Mouse (Mus musculus) kidney, postnatal 36 days (tissue): ENCODE results near the gene Nedd8.

ENCODE experiments used
- DNase-seq, 2 experiments: peaks; one replicate each; pipeline ENCODE4 v3.0.0; 2021 to 2022; ENCODE audit warnings: mixed read lengths in 2 of 2

Nedd8 gene

DNA sequence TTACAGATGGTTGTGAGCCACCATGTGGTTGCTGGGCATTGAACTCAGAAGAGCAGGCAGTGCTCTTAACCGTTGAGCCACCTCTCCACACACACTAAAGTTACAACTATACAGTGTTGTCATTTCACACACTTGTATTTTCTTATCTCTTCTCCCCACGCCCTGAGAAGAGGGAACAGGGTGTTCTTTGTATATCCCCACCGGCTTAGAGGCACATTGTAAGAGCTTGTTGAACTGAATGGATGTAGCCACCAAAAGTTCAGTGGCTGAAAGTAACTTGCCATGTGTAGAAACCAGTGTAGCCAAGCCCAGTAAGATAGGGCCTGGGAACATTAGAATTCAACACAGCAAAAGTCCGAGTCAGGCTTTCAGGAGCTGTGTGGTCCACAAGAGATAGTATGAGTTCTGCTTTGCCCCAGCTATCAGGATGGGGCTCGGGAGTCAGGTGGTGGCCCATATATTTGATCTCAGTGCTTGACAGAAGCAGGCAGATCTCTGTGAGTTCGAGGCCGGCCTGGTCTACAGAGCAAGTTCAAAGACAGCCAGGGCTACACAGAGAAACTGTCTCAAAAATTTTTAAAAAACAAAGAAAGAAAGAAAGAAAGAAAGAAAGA is 57.3 kb downstream of the Nedd8 start:
- DNase-seq: no peak

DNA sequence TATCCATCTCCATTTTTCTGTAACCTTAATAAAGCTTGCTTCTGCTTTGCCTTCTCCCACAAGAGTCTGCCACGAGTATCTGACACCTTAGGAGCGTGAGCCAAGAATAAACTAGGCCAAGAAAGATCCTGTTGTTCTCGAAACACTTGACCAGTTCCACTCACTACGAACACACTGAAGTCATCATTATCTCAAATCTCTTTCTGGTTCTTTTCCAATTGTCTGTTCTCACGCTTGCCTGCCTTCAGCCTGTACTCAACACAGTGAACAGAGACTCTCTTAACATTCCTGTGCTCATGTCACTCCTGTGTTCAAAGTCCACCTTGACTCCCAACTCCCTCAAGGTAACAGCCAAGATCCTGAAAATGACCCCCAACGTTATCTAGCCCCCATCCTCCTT is 58.6 kb downstream of the Nedd8 start:
- peak; percentile 19 to 29 for DNase-seq
